Mouse (Mus musculus): ENCODE measurements around the gene Dio2. TPM values are rescaled to one million over a fixed set of nuclear protein-coding genes. Genes with fewer than 3 reads are reported as not detected.

The Dio2 gene
- 10 to 100 TPM; 39.1 to 41.1 (median 40.2) TPM for total RNA-seq (2022)

GRCm38 (mm10) chr12:90738388-90739223, at the start of gene Dio2:
Gene Dio2 (minus strand): TSS chr12:90738438.
- DNase-seq (ENCODE audit: low spot score in 2 of 2): no peak

GRCm38 (mm10) chr12:90781438-90781837, 43.2 kb upstream of the Dio2 start:
- no peak for DNase-seq (ENCODE audit: low spot score in 2 of 2)

DNA sequence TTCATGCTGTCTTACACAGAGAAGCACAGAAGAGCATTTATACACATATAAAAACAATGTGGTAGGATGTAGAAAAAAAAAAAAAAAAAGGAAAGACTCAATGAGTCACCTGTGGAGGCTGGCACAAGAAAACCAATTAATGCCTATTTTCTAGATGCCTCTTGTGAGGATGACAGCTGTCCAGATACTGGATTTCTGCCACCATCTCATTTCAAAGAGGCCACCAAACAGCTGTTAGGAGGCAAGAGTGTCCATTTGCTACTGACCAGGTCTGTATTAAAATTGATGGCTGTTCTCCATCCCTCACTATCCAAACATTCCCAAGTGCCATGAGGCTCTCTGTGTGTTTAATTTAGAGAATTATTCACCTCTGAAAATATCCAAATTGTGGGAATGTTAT, 6.5 kb upstream of the Dio2 start:
- DNase-seq (ENCODE audit: low spot score in 2 of 2): no peak

GRCm38 (mm10) chr12:90743633-90744032, 5.4 kb upstream of the Dio2 start:
- no peak for DNase-seq (ENCODE audit: low spot score in 2 of 2)

GRCm38 (mm10) chr12:90740468-90740867, 2.2 kb upstream of the Dio2 start:
- peak; percentile 31 to 34 for DNase-seq (ENCODE audit: low spot score in 2 of 2)

DNA sequence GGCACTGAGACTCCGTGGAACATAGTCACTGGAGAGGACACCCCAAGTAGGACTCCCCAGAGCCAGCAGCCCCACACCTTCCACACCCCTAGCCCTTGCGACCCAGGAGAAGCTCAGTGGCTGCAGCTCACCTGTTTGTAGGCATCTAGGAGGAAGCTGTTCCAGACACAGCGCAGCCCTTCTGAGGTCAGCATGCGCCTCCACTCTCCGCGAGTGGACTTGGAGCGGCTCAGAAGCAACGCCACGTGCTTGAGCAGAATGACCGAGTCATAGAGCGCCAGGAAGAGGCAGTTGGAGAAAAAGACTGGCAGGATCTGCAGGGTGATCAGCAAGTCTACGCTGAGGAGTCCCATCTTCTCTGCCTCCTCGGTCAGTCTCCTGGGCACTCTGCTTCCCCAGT, 306 bp downstream of the Dio2 start:
- DNase-seq (ENCODE audit: low spot score in 2 of 2): no peak

DNA sequence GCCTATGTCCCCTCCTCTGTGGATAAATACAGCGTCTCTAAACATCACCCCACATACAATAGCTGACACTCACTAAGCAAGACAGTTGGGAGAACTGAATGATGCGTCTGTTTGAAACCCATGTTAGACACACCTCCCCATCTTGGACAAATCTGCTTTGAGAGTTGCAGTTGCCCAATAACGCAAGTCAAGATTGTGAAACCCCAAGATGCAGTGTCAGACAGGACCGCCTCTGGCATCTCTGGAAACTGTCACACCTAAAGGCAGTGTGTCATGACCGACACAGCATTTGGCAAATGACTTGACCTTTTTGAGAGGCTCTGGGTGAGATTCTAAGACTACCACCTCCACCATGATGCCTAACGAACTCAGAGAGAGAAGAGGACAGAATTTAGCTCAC, 2.8 kb downstream of the Dio2 start:
- no peak for DNase-seq (ENCODE audit: low spot score in 2 of 2)

DNA sequence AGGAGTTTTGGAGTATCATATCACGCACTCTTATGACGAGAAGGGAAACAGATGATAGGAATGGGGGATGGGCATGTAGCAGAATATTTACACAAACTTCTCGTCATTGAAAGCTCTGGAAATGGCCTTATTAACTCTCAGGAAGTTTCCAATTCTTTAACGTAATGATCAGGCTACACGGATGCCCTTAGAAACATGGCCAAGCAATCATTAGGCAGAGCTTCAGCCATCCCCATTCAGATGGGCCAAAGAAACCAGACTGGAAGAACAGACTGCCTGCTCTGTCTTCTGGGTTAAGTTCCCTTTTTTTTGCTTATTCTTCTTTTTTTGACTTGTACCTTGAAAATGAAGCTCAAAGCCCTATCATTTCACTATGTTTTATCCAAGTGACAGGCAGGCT, 3.7 kb downstream of the Dio2 start:
- DNase-seq (ENCODE audit: low spot score in 2 of 2): no peak

DNA sequence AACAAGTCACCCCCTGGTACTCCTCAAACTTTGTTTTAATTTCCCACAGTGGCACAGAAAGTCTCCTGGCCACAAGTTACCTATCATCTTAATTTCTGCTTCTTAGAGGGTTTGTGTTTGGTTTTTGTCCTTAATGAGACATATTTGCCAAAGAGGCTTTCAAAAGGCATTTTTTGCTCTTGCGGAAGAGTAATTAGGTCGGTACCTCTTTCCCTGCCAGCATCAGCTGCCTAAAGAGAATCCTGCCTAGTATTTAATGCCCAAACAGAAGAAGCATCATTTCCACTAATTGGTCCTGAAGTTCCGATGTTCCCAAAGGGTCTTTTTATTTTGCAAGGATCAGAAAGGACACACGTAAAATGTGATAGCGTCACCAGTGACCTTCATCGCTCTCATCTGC, 4.5 kb downstream of the Dio2 start:
- DNase-seq (ENCODE audit: low spot score in 2 of 2): no peak

GRCm38 (mm10) chr12:90729648-90730047, 8.6 kb downstream of the Dio2 start:
- peak in 1 of 2 experiments; percentile 44 for DNase-seq (ENCODE audit: low spot score in 2 of 2)

DNA sequence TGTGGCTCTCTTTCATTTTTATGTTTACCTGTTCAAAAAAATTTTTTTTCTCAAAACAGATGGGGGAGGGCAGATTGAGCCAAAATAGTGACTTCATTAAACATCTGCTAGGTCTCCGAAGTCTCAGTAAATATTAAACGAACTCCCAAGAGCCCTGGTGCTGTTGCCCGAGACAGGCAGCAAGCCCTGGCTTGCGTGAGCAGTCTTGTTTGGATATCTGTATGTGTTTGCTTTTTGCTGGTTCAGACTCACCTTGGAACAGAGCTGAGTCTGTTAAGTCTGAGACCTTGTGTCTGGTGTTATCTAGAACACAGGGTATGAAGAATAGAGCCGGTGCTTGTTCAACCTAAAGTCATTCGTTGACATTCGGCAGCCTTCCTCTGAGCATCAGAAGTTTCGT, 13.1 kb downstream of the Dio2 start:
- DNase-seq (ENCODE audit: low spot score in 2 of 2): no peak

DNA sequence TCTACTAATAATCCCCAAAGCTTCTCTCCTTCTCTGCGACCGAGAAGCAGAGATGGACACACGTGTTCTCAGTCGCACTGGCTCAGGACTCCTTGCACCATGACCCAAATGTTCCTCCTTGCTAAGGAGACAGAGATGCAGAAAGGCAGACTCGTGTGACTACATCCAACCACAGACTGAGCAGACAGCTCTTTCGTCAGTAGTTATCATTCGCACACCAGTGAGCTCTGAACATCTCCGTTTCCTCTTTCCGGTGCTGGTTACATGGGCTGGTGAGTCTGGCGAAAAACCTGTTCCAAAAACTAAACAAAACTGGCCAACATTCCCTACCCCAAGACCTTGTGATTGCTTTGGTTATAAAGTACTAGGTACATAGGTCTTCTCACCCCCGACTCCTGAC, 13.6 kb downstream of the Dio2 start:
- DNase-seq (ENCODE audit: low spot score in 2 of 2): no peak

- DNase-seq (ENCODE audit: low spot score in 2 of 2): no peak
These were observed 44.1 kb downstream of the Dio2 start for GRCm38 (mm10) chr12:90694135-90694534.
